Mouse (Mus musculus): Measurements from ENCODE around the gene Krt222. TPM values are rescaled to one million over a fixed set of nuclear protein-coding genes. Genes with fewer than 3 reads are reported as not detected.

Krt222 gene
- not detected in 2 replicates for total RNA-seq (2023)

DNA sequence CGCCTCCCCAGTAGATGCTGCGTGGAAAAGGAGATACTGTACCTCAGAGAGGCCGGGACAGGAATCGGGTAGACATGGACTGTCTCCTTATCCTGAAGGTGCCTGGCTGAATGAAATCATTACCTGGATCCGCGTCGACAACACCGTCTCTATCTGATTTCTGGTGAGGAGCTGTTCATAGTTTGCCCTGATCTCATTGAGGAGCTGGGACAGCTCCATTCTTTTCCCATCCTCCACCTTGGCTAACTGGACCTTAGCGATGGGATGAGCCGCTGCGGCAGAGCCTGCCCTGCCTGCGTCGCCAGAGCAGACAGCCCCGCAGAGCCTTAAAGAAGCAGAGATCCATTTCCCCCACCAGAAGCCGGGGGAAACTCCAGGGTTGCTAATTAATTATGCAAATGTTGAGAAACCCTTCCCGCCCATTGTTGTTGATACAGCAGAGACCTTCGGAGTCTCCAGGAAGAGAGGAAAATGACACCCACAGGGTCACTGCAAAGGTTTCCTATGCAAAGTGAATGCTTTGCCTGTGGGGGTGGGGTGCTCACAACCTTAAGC lies at the start of gene Krt222:
Gene Krt222, minus strand, starts transcription at position 266 of the 555 bp plus-strand sequence.

DNA sequence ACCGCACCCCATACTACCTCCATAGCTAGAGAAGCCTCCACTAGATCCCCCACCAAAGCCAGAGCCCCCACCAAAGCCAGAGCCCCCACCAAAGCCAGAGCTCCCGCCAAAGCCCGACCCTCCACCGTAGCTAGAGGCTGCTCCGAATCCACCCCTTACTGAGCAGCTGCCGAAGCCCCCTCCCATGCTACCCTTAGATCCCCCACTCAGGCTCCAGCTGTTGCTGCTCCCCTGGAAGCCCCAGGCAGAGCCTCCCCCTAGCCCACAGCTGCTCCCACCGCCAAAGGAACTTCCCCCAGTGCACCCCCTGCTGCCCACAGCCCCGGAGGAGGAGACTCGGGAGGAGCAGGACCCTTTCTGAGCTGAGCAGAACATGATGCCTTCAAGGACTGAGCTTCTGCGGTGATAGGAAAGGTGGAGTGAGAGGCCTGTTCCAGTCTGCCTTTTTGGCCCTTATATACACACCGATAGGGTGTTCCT lies 41.0 kb upstream of the Krt222 start, which contains the start of gene Krt24:
Gene Krt24, minus strand, starts transcription at position 430 of the 480 bp plus-strand sequence.

DNA sequence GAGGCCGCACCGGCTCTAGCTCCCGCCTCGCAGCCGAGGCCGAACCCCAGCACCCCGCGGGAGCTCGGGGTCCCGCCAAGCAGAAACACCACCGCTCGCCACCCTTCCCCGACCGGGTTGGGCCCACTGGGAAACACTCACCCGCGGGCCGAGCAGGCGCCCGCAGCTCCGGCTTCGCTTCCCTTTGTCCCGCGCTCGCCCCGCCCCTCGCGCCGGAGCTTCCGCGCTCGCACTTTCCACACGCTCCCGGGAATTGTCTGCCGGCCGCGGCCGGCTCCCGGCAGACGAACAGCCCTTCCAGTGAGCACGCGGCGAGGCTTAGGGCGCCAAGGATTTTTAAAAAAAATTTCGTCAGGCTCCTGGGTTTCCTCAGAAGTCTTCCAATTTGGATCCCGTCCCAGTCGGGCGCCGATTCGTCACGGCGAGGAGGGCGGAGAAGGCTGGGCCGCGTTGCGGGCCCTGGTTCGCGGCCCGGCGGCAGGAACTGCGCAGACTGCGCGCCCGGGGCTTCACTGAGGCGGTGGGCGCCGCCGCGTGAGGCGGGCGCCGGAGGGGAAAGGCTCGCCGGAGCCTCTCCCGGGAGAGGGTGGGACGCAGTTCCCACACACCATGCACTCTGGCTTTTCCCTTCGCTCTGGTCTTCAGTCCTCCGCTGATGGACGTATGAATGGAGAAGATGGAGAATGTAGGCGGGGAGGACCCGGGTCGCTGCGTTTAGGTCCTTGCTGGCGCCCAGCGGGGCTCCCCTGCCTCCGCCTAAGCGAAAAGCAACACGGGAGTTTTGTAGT lies 13.4 kb downstream of the Krt222 start, which contains the start of gene Smarce1:
Gene Smarce1, minus strand, starts transcription at position 757 of the 788 bp plus-strand sequence.

Other genes with a start within 250 kb of the Krt222 start
- gene Top2a, start 219.9 kb downstream of the Krt222 start, total RNA-seq (2023): 221 and 277 TPM in 2 replicates
- gene Igfbp4, start 202.8 kb downstream of the Krt222 start, total RNA-seq (2023): 29.2 and 47.4 TPM in 2 replicates
- 1.1 and 5.7 TPM in 2 replicates for gene Tns4, start 154.8 kb downstream of the Krt222 start, total RNA-seq (2023)
- 0.54 and 1.8 TPM in 2 replicates for gene Ccr7, start 89.0 kb downstream of the Krt222 start, total RNA-seq (2023)
- 71.7 and 98.4 TPM in 2 replicates for gene Smarce1, start 13.1 kb downstream of the Krt222 start, total RNA-seq (2023)
- gene Krt24, start 41.2 kb upstream of the Krt222 start, total RNA-seq (2023): not detected in 2 replicates
- gene Krt25, start 78.9 kb upstream of the Krt222 start, total RNA-seq (2023): not detected in 2 replicates
- gene Krt26, start 93.9 kb upstream of the Krt222 start, total RNA-seq (2023): not detected in 2 replicates
- gene Krt27, start 107.0 kb upstream of the Krt222 start, total RNA-seq (2023): not detected in 2 replicates
- gene Krt28, start 130.8 kb upstream of the Krt222 start, total RNA-seq (2023): not detected in 2 replicates
- gene Krt10, start 145.3 kb upstream of the Krt222 start, total RNA-seq (2023): not detected in 2 replicates
- gene Krt12, start 178.2 kb upstream of the Krt222 start, total RNA-seq (2023): not detected in 2 replicates
- gene Krt20, start 194.1 kb upstream of the Krt222 start, total RNA-seq (2023): not detected in 2 replicates
- not detected in 2 replicates for gene Krt23, start 249.1 kb upstream of the Krt222 start, total RNA-seq (2023)

All from neutrophil, adult 65 days (primary cell).